Mouse (Mus musculus): ENCODE measurements around the gene Zbtb7a. TPM values are rescaled to one million over a fixed set of nuclear protein-coding genes. Genes with fewer than 3 reads are reported as not detected.

Zbtb7a gene
- total and polyA plus RNA-seq, 2 experiments from 2014 or later: 32.3 to 57.8 TPM

DNA sequence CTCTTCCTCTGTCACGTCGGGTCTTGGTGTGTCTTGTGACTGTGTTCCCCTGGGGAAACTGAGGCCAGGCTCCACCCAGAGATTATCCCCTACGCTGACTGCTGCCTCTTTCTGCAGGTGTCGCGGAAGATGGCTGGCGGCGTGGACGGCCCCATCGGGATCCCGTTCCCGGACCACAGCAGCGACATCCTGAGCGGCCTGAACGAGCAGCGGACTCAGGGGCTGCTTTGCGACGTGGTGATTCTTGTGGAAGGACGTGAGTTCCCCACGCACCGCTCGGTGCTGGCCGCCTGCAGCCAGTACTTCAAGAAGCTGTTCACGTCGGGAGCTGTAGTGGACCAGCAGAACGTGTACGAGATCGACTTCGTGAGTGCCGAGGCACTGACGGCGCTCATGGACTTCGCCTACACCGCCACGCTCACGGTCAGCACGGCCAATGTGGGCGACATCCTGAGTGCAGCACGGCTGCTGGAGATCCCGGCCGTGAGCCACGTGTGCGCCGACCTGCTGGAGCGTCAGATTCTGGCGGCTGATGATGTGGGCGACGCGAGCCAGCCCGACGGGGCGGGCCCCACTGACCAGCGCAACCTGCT lies 8.9 kb downstream of the Zbtb7a start:
- Histone ChIP-seq H3K4me2 (ENCODE audit: low read depth, low read length) (no peak overlapping the region), H3K4me1 (ENCODE audit: control insufficient read depth, insufficient read depth) (peaks cover 40% of the 10 kb centered on the region), H3K4me3 (ENCODE audit: low read depth, low read length) (no peak overlapping the region), H3K9ac (replicated peaks; ENCODE audit: low read depth, low read length) (no peak overlapping the region), H3K27me3 (ENCODE audit: control insufficient read depth, insufficient read depth, low read length) (no peaks in the 10 kb centered on the region), H3K9me3 (replicated peaks; ENCODE audit: control insufficient read depth, low read length) (no peaks in the 10 kb centered on the region), H3K36me3 (replicated peaks; ENCODE audit: control insufficient read depth, insufficient read depth, low read length) (peaks cover 58% of the 10 kb centered on the region), H3K27ac (ENCODE audit: low read depth) (no peak overlapping the region)
- DNase-seq (ENCODE audit: low spot score) (no peak), ATAC-seq (ENCODE audit: insufficient read depth, low read depth) (no peak)
- TF ChIP-seq EP300 (IDR thresholded peaks at IDR 0.05; ENCODE audit: low read depth): no peak
- no peak for TF ChIP-seq CTCF (IDR thresholded peaks at IDR 0.05; ENCODE audit: low read depth)
- WGBS: 92% methylated on average over 52 of the region's 52 CpGs

DNA sequence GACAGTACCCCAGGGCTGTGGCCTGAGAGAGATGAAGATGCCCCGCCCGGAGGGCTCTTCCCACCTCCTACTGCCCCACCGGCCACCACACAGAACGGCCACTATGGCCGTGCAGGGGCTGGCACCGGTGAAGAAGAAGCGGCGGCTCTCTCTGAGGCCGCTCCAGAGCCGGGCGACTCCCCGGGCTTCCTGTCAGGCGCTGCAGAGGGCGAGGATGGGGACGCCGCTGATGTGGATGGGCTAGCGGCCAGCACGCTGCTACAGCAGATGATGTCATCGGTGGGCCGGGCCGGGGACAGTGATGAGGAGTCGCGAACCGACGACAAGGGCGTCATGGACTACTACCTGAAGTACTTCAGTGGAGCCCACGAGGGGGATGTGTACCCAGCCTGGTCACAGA lies 9.6 kb downstream of the Zbtb7a start:
- Histone ChIP-seq H3K9ac (replicated peaks; ENCODE audit: low read depth, low read length) (no peak overlapping the region), H3K9me3 (replicated peaks; ENCODE audit: control insufficient read depth, low read length) (no peaks in the 10 kb centered on the region), H3K4me2 (ENCODE audit: low read depth, low read length) (no peak overlapping the region), H3K27me3 (ENCODE audit: control insufficient read depth, insufficient read depth, low read length) (no peaks in the 10 kb centered on the region), H3K4me3 (ENCODE audit: low read depth, low read length) (no peak overlapping the region), H3K36me3 (replicated peaks; ENCODE audit: control insufficient read depth, insufficient read depth, low read length) (peaks cover 65% of the 10 kb centered on the region), H3K4me1 (ENCODE audit: control insufficient read depth, insufficient read depth) (peaks cover 33% of the 10 kb centered on the region), H3K27ac (ENCODE audit: low read depth) (no peak overlapping the region)
- no peak for TF ChIP-seq EP300 (IDR thresholded peaks at IDR 0.05; ENCODE audit: low read depth)
- TF ChIP-seq CTCF (IDR thresholded peaks at IDR 0.05; ENCODE audit: low read depth): no peak
- no peak for DNase-seq (ENCODE audit: low spot score)
- WGBS: 62% methylated on average over 27 of the region's 27 CpGs
- ATAC-seq (ENCODE audit: insufficient read depth, low read depth): no peak

DNA sequence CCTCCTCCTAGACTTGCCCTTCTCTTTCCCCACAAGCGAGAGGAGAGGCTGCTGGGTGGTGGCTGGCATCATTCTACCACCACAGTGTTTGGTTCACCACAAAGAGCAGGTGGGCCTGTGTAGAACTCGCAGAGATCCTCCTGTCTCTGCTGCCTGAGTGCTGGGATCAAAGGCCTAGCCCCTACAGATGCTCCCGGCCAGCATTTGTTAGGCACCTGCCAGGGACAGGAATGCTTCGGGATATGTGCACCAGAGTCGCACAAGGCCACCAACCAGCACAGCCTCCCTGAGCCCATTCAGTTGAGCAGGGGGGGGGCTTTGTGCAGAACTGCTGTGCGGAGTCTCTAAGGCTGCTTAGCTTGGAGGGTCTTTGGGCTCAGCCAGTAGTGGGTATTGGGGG lies 10.3 kb downstream of the Zbtb7a start:
- peaks cover 72% of the 10 kb centered on the region for H3K36me3 ChIP-seq (replicated peaks; ENCODE audit: control insufficient read depth, insufficient read depth, low read length)
- peaks cover 27% of the 10 kb centered on the region for H3K4me1 ChIP-seq (ENCODE audit: control insufficient read depth, insufficient read depth)
- no peak for DNase-seq (ENCODE audit: low spot score)
- H3K27ac ChIP-seq (ENCODE audit: low read depth): no peak overlapping the region
- ATAC-seq (ENCODE audit: insufficient read depth, low read depth): no peak
- no peaks in the 10 kb centered on the region for H3K27me3 ChIP-seq (ENCODE audit: control insufficient read depth, insufficient read depth, low read length)
- TF ChIP-seq CTCF (IDR thresholded peaks at IDR 0.05; ENCODE audit: low read depth) (no peak), EP300 (IDR thresholded peaks at IDR 0.05; ENCODE audit: low read depth) (no peak)
- no peak overlapping the region for H3K4me3 ChIP-seq (ENCODE audit: low read depth, low read length)
- no peak overlapping the region for H3K4me2 ChIP-seq (ENCODE audit: low read depth, low read length)
- H3K9ac ChIP-seq (replicated peaks; ENCODE audit: low read depth, low read length): no peak overlapping the region
- 89% methylated on average over 5 of the region's 6 CpGs for WGBS
- no peaks in the 10 kb centered on the region for H3K9me3 ChIP-seq (replicated peaks; ENCODE audit: control insufficient read depth, low read length)

DNA sequence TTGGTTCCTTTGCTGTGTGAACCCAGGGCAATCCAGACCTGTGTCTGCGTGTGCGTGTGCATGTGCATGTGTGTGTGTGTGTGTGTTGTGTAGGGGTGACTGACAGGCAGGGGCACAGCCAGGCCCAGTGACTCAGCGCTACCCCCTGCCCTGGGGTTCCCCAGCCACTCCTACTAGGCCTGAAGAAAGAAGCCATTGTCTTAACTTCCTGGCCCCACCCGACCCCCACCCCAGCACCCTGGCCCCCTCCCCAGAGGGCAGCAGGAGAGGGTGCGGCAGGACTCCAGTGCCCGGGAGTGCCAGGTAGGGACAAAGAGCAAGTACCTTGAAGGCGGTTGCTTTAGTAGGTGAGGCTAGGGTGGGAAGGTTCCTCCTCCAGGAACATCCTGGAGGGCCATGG lies 10.8 kb downstream of the Zbtb7a start:
- Histone ChIP-seq H3K4me3 (ENCODE audit: low read depth, low read length) (no peak overlapping the region), H3K9ac (replicated peaks; ENCODE audit: low read depth, low read length) (no peak overlapping the region), H3K9me3 (replicated peaks; ENCODE audit: control insufficient read depth, low read length) (no peaks in the 10 kb centered on the region), H3K27ac (ENCODE audit: low read depth) (no peak overlapping the region), H3K36me3 (replicated peaks; ENCODE audit: control insufficient read depth, insufficient read depth, low read length) (peaks cover 74% of the 10 kb centered on the region), H3K4me1 (ENCODE audit: control insufficient read depth, insufficient read depth) (peaks cover 22% of the 10 kb centered on the region), H3K4me2 (ENCODE audit: low read depth, low read length) (no peak overlapping the region), H3K27me3 (ENCODE audit: control insufficient read depth, insufficient read depth, low read length) (no peaks in the 10 kb centered on the region)
- DNase-seq (ENCODE audit: low spot score): no peak
- TF ChIP-seq CTCF (IDR thresholded peaks at IDR 0.05; ENCODE audit: low read depth) (no peak), EP300 (IDR thresholded peaks at IDR 0.05; ENCODE audit: low read depth) (no peak)
- 74% methylated on average over 7 of the region's 7 CpGs for WGBS
- ATAC-seq (ENCODE audit: insufficient read depth, low read depth): no peak

DNA sequence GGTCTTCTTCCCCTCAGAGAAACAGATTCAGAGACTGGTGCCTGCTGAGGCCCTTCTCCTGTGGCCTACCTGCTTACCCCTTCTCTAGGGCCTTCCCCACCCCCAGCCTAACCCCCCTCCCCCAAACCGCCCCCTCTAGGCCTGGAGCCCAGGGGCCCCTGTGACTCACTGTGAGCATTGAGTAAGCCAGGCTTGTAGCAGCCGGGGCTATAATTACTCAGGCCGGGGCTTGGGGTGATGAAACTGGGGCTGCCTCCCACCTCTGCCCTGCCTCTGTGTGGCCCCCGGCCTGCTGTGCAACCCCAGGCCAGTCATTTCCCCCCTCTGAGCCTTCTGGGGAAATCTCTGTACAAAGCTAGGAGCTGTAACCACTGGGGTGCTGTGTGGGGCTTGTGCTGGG lies 11.3 kb downstream of the Zbtb7a start:
- Histone ChIP-seq H3K4me2 (ENCODE audit: low read depth, low read length) (no peak overlapping the region), H3K4me3 (ENCODE audit: low read depth, low read length) (no peak overlapping the region), H3K9ac (replicated peaks; ENCODE audit: low read depth, low read length) (no peak overlapping the region), H3K9me3 (replicated peaks; ENCODE audit: control insufficient read depth, low read length) (no peaks in the 10 kb centered on the region), H3K36me3 (replicated peaks; ENCODE audit: control insufficient read depth, insufficient read depth, low read length) (peaks cover 74% of the 10 kb centered on the region), H3K27ac (ENCODE audit: low read depth) (no peak overlapping the region), H3K27me3 (ENCODE audit: control insufficient read depth, insufficient read depth, low read length) (no peaks in the 10 kb centered on the region), H3K4me1 (ENCODE audit: control insufficient read depth, insufficient read depth) (peaks cover 17% of the 10 kb centered on the region)
- 59% methylated on average over 4 of the region's 4 CpGs for WGBS
- TF ChIP-seq EP300 (IDR thresholded peaks at IDR 0.05; ENCODE audit: low read depth) (no peak), CTCF (IDR thresholded peaks at IDR 0.05; ENCODE audit: low read depth) (no peak)
- DNase-seq (ENCODE audit: low spot score) (no peak), ATAC-seq (ENCODE audit: insufficient read depth, low read depth) (no peak)

DNA sequence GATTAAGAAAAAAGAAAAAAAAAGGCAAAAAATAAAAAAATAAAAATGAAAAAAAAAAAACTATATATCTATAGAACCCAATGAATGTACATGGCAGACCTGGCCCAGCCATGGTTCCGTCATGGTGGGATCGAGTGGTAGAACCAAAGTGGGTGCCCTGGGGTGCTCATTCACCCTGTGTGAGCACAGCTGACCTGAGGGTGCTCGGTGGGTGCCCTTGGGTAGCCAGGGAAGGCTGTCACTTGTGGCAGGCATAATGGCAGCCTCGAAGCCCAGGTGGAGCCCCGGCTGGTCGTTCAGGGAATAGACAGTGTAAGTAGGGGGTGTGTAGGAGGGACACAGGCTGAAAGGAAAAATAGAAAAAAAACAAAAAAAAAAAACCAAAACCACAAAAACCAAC lies 16.2 kb downstream of the Zbtb7a start:
- Histone ChIP-seq H3K4me2 (ENCODE audit: low read depth, low read length) (no peak overlapping the region), H3K9me3 (replicated peaks; ENCODE audit: control insufficient read depth, low read length) (no peaks in the 10 kb centered on the region), H3K9ac (replicated peaks; ENCODE audit: low read depth, low read length) (no peak overlapping the region), H3K4me3 (ENCODE audit: low read depth, low read length) (no peak overlapping the region), H3K4me1 (ENCODE audit: control insufficient read depth, insufficient read depth) (0 out of 2 replicates have a peak, but pooled peaks cover 5% of the 10 kb centered on the region), H3K36me3 (replicated peaks; ENCODE audit: control insufficient read depth, insufficient read depth, low read length) (peaks cover 76% of the 10 kb centered on the region), H3K27me3 (ENCODE audit: control insufficient read depth, insufficient read depth, low read length) (no peaks in the 10 kb centered on the region), H3K27ac (ENCODE audit: low read depth) (no peak overlapping the region; the same call in 1 of the 2 replicates)
- no peak for DNase-seq (ENCODE audit: low spot score)
- 71% methylated on average over 6 of the region's 6 CpGs for WGBS
- no peak for ATAC-seq (ENCODE audit: insufficient read depth, low read depth)
- TF ChIP-seq CTCF (IDR thresholded peaks at IDR 0.05; ENCODE audit: low read depth) (no peak), EP300 (IDR thresholded peaks at IDR 0.05; ENCODE audit: low read depth) (no peak)

All from heart, postnatal 0 days (tissue).